Mouse (Mus musculus) limb, embryonic 14.5 days (tissue): ENCODE data around the gene Mdfic. TPM values are rescaled to one million over a fixed set of nuclear protein-coding genes. Genes with fewer than 3 reads are reported as not detected.

Source experiments
- ATAC-seq: fragments of 200-750 bp; cut with Nextera tagmentation; 2 replicates; pipeline ENCODE4 v1.8.0; 2017; ENCODE audit warnings: low read depth, moderate number of reproducible peaks, moderate TSS enrichment; ENCODE audit not compliant: low FRiP score
- DNase-seq: peaks from one replicate; pipeline ENCODE4 v3.0.0-alpha.2; 2015; ENCODE audit warnings: low spot score
- H3K27ac ChIP-seq: fragments of 300-500 bp; sonication (generic); replicated peaks from 2 replicates; pipeline ENCODE4 v1.5.1; 2014; ENCODE audit warnings: low read depth, mild to moderate bottlenecking, low read length, moderate library complexity, mixed read lengths
- H3K27me3 ChIP-seq: fragments of 300-500 bp; sonication (generic); 2 replicates; pipeline ENCODE4 v1.6.1; 2014; ENCODE audit warnings: low read length, mixed read lengths; ENCODE audit not compliant: control insufficient read depth, insufficient read depth
- H3K36me3 ChIP-seq: fragments of 300-500 bp; sonication (generic); 2 replicates; pipeline ENCODE4 v1.6.1; 2014; ENCODE audit warnings: mild to moderate bottlenecking, low read length, moderate library complexity, mixed read lengths; ENCODE audit not compliant: control insufficient read depth, insufficient read depth
- H3K4me1 ChIP-seq: fragments of 300-500 bp; sonication (generic); 2 replicates; pipeline ENCODE4 v1.6.1; 2014; ENCODE audit warnings: antibody characterized with exemption, low read length, mixed read lengths; ENCODE audit not compliant: control insufficient read depth, insufficient read depth
- H3K4me2 ChIP-seq: fragments of 300-500 bp; sonication (generic); replicated peaks from 2 replicates; pipeline ENCODE4 v1.6.1; 2014; ENCODE audit warnings: low read depth, mild to moderate bottlenecking, low read length, moderate library complexity; ENCODE audit not compliant: severe bottlenecking
- H3K4me3 ChIP-seq: fragments of 300-500 bp; sonication (generic); replicated peaks from 2 replicates; pipeline ENCODE4 v1.5.1; 2014; ENCODE audit warnings: low read length
- H3K9ac ChIP-seq: fragments of 300-500 bp; sonication (generic); 2 replicates; pipeline ENCODE4 v1.6.1; 2014; ENCODE audit warnings: mild to moderate bottlenecking, low read depth, low read length, moderate library complexity; ENCODE audit not compliant: severe bottlenecking
- H3K9me3 ChIP-seq: fragments of 300-500 bp; sonication (generic); 2 replicates; pipeline ENCODE4 v1.6.1; 2016; ENCODE audit warnings: low read length; ENCODE audit not compliant: control insufficient read depth
- POLR2A ChIP-seq: fragments of 200-500 bp; IDR thresholded peaks from 2 replicates; pipeline ENCODE4 v1.8.0; 2012; ENCODE audit warnings: inconsistent platforms, mild to moderate bottlenecking, moderate library complexity, borderline replicate concordance; ENCODE audit not compliant: insufficient read depth, insufficient read length; ENCODE audit errors: extremely low read depth
- WGBS: fragments of 180-500 bp; shearing (Covaris S2); extraction: QIAGEN DNeasy Blood & Tissue Kit; methylation state at CpG from one replicate; pipeline ENCODE4 v1.1.7; 2014; 5-methylcytosine and 5-hydroxymethylcytosine counted together
- polyA plus RNA-seq, 2 experiments: library from polyadenylated mRNA; depleted of rRNA in 1 of 2; stranded (reverse) in 1 of 2; unstranded in 1 of 2; fragments of >200 nt; fragmentation: Nextera tagmentation in 1 of 2; extraction: Ambion mirVana in 1 of 2; gene quantifications; 2 replicates each; pipeline versions ENCODE4 v1.2.1 to v1.2.3; 2012 to 2014

The Mdfic gene
- polyA plus RNA-seq, 2 experiments = 14.2 to 27.7 TPM

GRCm38 (mm10) chr6:15730666-15731065, 10.2 kb downstream of the Mdfic start:
- WGBS = 34% methylated on average over 4 of the region's 4 CpGs
- DNase-seq = no peak
- H3K36me3 ChIP-seq = peaks cover 7% of the 10 kb centered on the region
- H3K27ac ChIP-seq = no peak overlapping the region
- H3K9ac ChIP-seq = no peak overlapping the region
- H3K4me1 ChIP-seq = peaks cover 15% of the 10 kb centered on the region; the same call in 1 of the 2 replicates
- H3K4me2 ChIP-seq = no peak overlapping the region
- no peak for ATAC-seq
- no peak overlapping the region for H3K4me3 ChIP-seq
- TF ChIP-seq POLR2A = no peak
- no peaks in the 10 kb centered on the region for H3K27me3 ChIP-seq
- H3K9me3 ChIP-seq = no peaks in the 10 kb centered on the region

- Histone ChIP-seq H3K9me3 (no peaks in the 10 kb centered on the region), H3K4me2 (no peak overlapping the region), H3K36me3 (peaks cover 7% of the 10 kb centered on the region), H3K4me1 (peaks cover 15% of the 10 kb centered on the region; the same call in 1 of the 2 replicates), H3K27ac (no peak overlapping the region), H3K9ac (no peak overlapping the region), H3K27me3 (no peaks in the 10 kb centered on the region), H3K4me3 (no peak overlapping the region)
- no peak for ATAC-seq
- DNase-seq = no peak
- 74% methylated on average over 7 of the region's 7 CpGs for WGBS
- TF ChIP-seq POLR2A = no peak
Observed at GRCm38 (mm10) chr6:15731452-15731851, 11.0 kb downstream of the Mdfic start.

- Histone ChIP-seq H3K4me2 (no peak overlapping the region), H3K27ac (no peak overlapping the region), H3K36me3 (peaks cover 18% of the 10 kb centered on the region), H3K9me3 (no peaks in the 10 kb centered on the region), H3K27me3 (no peaks in the 10 kb centered on the region), H3K9ac (no peak overlapping the region), H3K4me3 (no peak overlapping the region), H3K4me1 (no peaks in the 10 kb centered on the region)
- 73% methylated on average over 8 of the region's 8 CpGs for WGBS
- no peak for TF ChIP-seq POLR2A
- DNase-seq (no peak), ATAC-seq (no peak)
Observed at GRCm38 (mm10) chr6:15737312-15737911, 17.0 kb downstream of the Mdfic start.

GRCm38 (mm10) chr6:15738331-15738943, 18.0 kb downstream of the Mdfic start:
- Histone ChIP-seq H3K9me3 (no peaks in the 10 kb centered on the region), H3K4me2 (no peak overlapping the region), H3K4me3 (no peak overlapping the region), H3K27me3 (no peaks in the 10 kb centered on the region), H3K27ac (no peak overlapping the region), H3K36me3 (peaks cover 22% of the 10 kb centered on the region), H3K4me1 (peaks cover 8% of the 10 kb centered on the region), H3K9ac (no peak overlapping the region)
- DNase-seq (no peak), ATAC-seq (no peak)
- TF ChIP-seq POLR2A = no peak
- WGBS = 75% methylated on average over 5 of the region's 5 CpGs

- H3K27ac ChIP-seq = no peak overlapping the region
- H3K9me3 ChIP-seq = no peaks in the 10 kb centered on the region
- H3K36me3 ChIP-seq = peaks cover 23% of the 10 kb centered on the region
- no peak for TF ChIP-seq POLR2A
- no peak overlapping the region for H3K4me3 ChIP-seq
- H3K27me3 ChIP-seq = no peaks in the 10 kb centered on the region
- 91% methylated on average over 3 of the region's 3 CpGs for WGBS
- no peak for DNase-seq
- no peak overlapping the region for H3K4me2 ChIP-seq
- peaks cover 10% of the 10 kb centered on the region for H3K4me1 ChIP-seq
- ATAC-seq = no peak
- H3K9ac ChIP-seq = no peak overlapping the region
Observed at GRCm38 (mm10) chr6:15739132-15739531, 18.7 kb downstream of the Mdfic start.
